Mouse (Mus musculus) intestine, embryonic 14.5 days (tissue): Measurements from ENCODE around the gene Apoa2. TPM values are rescaled to one million over a fixed set of nuclear protein-coding genes. Genes with fewer than 3 reads are reported as not detected.

Source experiments
- ATAC-seq: fragments of 200-750 bp; cut with Nextera tagmentation; replicated peaks from 2 replicates; pipeline ENCODE4 v1.8.0; 2017; ENCODE audit warnings: low read depth, moderate number of reproducible peaks, moderate TSS enrichment, moderate library complexity; ENCODE audit not compliant: low FRiP score, low TSS enrichment
- DNase-seq: peaks from one replicate; pipeline ENCODE4 v3.0.0-alpha.2; 2018; ENCODE audit warnings: low spot score
- H3K27ac ChIP-seq: fragments of 300-500 bp; sonication (generic); 2 replicates; pipeline ENCODE4 v1.5.1; 2014; ENCODE audit warnings: low read depth, mild to moderate bottlenecking, control low read depth
- H3K27me3 ChIP-seq: fragments of 300-500 bp; sonication (generic); replicated peaks from 2 replicates; pipeline ENCODE4 v1.6.1; 2014; ENCODE audit warnings: low read length, control low read depth; ENCODE audit not compliant: control insufficient read depth, insufficient read depth
- H3K36me3 ChIP-seq: fragments of 300-500 bp; sonication (generic); 2 replicates; pipeline ENCODE4 v1.6.1; 2014; ENCODE audit warnings: low read length, control low read depth; ENCODE audit not compliant: control insufficient read depth, insufficient read depth
- H3K4me1 ChIP-seq: fragments of 300-500 bp; sonication (generic); replicated peaks from 2 replicates; pipeline ENCODE4 v1.6.1; 2014; ENCODE audit warnings: low read length, control low read depth, mixed read lengths; ENCODE audit not compliant: control insufficient read depth, insufficient read depth
- H3K4me2 ChIP-seq: fragments of 300-500 bp; sonication (generic); 2 replicates; pipeline ENCODE4 v1.6.1; 2014; ENCODE audit warnings: low read length
- H3K4me3 ChIP-seq: fragments of 300-500 bp; sonication (generic); 2 replicates; pipeline ENCODE4 v1.5.1; 2014; ENCODE audit warnings: low read depth, low read length, control low read depth, mixed read lengths
- H3K9ac ChIP-seq: fragments of 300-500 bp; sonication (generic); 2 replicates; pipeline ENCODE4 v1.6.1; 2014; ENCODE audit warnings: mild to moderate bottlenecking, low read length
- H3K9me3 ChIP-seq: fragments of 300-500 bp; sonication (generic); 2 replicates; pipeline ENCODE4 v1.6.1; 2016; ENCODE audit warnings: low read length, control low read depth; ENCODE audit not compliant: control insufficient read depth
- WGBS: fragments of 180-500 bp; shearing (Covaris S2); extraction: QIAGEN DNeasy Blood & Tissue Kit; methylation state at CpG from one replicate; pipeline ENCODE4 v1.1.7; 2014; 5-methylcytosine and 5-hydroxymethylcytosine counted together
- polyA plus RNA-seq: library from polyadenylated mRNA; unstranded; fragments of >200 nt; fragmentation: Nextera tagmentation; extraction: Ambion mirVana; gene quantifications from 2 replicates; pipeline ENCODE4 v1.2.1, GENCODE M21; 2014

The Apoa2 gene
- polyA plus RNA-seq, 1 experiment from 2014 or later = 2.5 TPM

DNA sequence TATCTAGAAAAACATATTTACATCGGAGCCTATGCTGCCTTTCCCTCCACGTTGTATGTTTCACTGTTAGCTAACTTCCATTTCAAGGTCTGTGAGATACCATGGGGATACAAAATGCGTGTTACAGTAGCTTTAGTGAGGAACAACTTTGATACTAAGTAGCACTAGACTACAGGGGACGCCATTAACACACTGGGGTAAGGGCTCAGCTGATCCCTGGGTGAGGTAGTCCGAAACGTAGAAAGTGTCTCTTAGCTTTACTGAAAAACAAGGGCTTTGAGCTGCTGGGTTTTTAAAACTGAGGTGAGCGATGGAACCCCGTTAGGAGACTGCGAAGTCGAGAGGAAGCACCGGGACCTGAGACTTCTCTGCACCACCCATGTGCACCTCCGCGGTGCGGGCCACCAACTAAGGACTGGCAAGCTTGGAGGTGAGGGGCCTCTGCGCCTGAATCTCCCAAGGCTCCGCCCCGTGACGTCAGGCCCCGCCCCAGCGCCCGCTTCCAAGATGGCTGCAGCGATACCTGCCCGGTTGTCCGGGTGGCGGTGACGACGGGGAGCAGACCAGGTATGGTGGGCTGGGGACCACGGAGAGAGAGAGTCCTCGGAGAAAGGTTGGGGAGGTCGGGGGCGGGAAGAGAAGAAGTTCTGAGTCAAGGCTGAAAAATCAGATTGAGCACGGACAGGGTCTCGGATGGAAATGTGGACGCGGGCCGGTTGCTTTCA, 45.2 kb downstream of the Apoa2 start, which contains the start of gene B4galt3:
Gene B4galt3 (plus strand): TSS at position 481 of the 725 bp plus-strand sequence.
- peak within 1 kb of the TSS; percentile 67 for H3K4me2 ChIP-seq
- 3% methylated on average over 36 of the region's 36 CpGs for WGBS
- H3K4me1 ChIP-seq = peaks cover 7% of the 10 kb centered on the region
- H3K27me3 ChIP-seq = no peaks in the 10 kb centered on the region
- peak; percentile 96 for ATAC-seq
- peak within 1 kb of the TSS; percentile 12; the same call in 1 of the 2 replicates for H3K27ac ChIP-seq
- H3K9me3 ChIP-seq = no peaks in the 10 kb centered on the region
- peak; percentile 99 for DNase-seq
- H3K36me3 ChIP-seq = peaks cover 31% of the 10 kb centered on the region
- peak within 1 kb of the TSS; percentile 76 for H3K4me3 ChIP-seq
- peak within 1 kb of the TSS; percentile 58 for H3K9ac ChIP-seq

DNA sequence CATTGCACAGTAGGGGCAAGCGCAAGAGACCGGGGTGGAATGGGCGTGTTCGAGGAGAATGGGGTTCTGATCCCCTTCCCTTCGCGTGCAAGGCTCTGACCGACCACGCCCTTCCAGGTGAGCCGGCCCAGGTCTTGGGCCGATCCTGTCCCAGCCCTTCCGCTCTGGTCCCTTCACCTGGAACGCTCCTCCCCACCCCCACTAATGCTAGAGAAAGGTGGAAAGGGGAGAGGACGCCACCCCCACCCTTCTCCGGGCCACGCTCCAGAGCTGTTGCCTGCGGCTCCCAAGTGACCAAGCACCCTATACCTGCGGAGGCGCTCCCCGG, 45.7 kb downstream of the Apoa2 start:
- ATAC-seq (peak; percentile 82), DNase-seq (no peak)
- Histone ChIP-seq H3K27ac (0 out of 2 replicates have a peak overlapping the region, but pooled peaks have one; percentile 12), H3K4me3 (peak overlapping the region; percentile 76), H3K36me3 (peaks cover 37% of the 10 kb centered on the region), H3K9ac (peak overlapping the region; percentile 58), H3K27me3 (no peaks in the 10 kb centered on the region), H3K9me3 (no peaks in the 10 kb centered on the region), H3K4me2 (peak overlapping the region; percentile 67), H3K4me1 (peaks cover 7% of the 10 kb centered on the region)
- 0% methylated on average over 19 of the region's 19 CpGs for WGBS

DNA sequence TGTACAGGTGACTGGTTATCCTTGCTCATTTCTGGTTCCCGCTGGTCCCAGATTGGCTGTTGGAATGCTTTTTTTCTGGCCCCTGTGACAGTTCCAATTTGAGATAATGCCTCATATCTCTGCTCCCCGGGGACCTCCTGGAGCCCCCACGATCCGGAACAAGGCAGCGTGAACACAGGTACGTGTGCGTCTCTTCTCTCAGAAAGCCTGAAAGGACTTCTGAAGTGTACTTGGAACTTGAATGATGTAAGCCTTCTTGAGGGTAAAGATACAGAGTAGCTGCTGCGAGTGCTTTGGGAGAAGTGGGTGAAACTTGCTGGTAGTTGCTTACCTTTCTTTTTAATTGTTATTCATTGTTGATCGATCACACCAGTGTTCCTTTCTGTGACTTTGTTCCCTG, 46.3 kb downstream of the Apoa2 start:
- Histone ChIP-seq H3K4me2 (peak overlapping the region; percentile 67), H3K27ac (no peak overlapping the region), H3K9ac (peak overlapping the region; percentile 58; the same call in 1 of the 2 replicates), H3K9me3 (no peaks in the 10 kb centered on the region), H3K4me1 (peaks cover 7% of the 10 kb centered on the region), H3K27me3 (no peaks in the 10 kb centered on the region), H3K4me3 (peak overlapping the region; percentile 76), H3K36me3 (peaks cover 43% of the 10 kb centered on the region)
- no peak for DNase-seq
- no peak for ATAC-seq
- WGBS = 47% methylated on average over 9 of the region's 9 CpGs

DNA sequence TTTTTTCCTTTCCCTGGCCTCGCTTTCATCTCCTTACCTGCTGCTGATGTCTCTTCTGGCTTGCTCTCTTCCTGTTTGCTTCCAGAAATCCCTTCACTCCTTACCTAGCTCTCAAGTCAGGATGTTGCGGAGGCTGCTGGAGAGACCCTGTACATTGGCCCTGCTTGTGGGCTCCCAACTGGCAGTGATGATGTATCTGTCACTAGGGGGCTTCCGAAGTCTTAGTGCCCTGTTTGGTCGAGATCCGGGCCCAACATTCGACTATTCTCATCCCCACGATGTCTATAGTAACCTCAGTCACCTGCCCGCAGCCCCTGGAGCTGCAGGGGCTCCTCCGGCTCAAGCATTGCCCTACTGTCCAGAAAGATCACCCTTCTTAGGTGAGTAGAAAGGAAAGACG, 46.8 kb downstream of the Apoa2 start:
- Histone ChIP-seq H3K9ac (no peak overlapping the region), H3K27ac (no peak overlapping the region), H3K9me3 (no peaks in the 10 kb centered on the region), H3K4me1 (peaks cover 7% of the 10 kb centered on the region), H3K4me2 (no peak overlapping the region), H3K4me3 (no peak overlapping the region), H3K36me3 (peaks cover 47% of the 10 kb centered on the region), H3K27me3 (no peaks in the 10 kb centered on the region)
- DNase-seq (no peak), ATAC-seq (no peak)
- WGBS = 72% methylated on average over 10 of the region's 10 CpGs

DNA sequence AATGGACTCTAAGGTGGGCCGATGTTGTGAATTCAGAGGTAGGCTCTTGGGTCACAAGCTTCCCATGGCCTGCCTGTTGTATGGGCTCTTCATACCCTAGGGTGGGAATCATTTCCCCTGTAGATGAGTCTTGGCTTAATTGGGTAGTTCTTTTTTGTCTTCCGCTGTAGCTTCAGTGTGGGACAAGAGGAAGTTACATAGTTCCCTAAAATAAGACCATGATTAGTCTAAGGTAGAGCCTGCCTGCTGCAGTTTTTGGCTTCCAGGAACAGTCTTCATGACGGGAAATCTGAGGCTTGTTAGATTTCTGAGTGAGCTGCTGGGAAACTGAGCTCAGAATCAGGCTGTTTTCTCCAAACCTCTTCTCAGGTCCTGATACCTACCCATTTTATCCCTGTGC, 47.2 kb downstream of the Apoa2 start:
- Histone ChIP-seq H3K4me2 (no peak overlapping the region), H3K27ac (no peak overlapping the region), H3K36me3 (peaks cover 52% of the 10 kb centered on the region), H3K27me3 (no peaks in the 10 kb centered on the region), H3K4me3 (no peak overlapping the region), H3K4me1 (peaks cover 7% of the 10 kb centered on the region), H3K9me3 (no peaks in the 10 kb centered on the region), H3K9ac (no peak overlapping the region)
- DNase-seq = no peak
- ATAC-seq = no peak
- WGBS = 93% methylated on average over 3 of the region's 3 CpGs

DNA sequence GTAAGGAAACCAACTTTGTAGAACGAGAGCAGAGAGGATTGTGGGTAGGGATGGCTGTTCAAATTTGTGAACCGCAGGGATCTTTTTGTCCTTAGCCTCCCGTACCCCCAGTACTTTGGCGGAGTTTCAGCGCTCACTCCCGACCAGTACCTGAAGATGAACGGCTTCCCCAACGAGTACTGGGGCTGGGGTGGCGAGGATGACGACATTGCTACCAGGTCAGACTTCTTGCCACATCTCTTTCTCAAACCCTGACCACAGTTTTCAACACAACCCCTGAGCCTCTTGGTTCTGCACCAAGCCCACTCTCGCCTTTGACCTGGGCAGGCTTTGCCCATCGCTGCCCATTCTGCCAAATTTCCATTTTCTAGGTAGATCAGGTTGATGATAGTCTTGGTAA, 49.3 kb downstream of the Apoa2 start:
- H3K36me3 ChIP-seq = peaks cover 63% of the 10 kb centered on the region
- WGBS = 88% methylated on average over 12 of the region's 12 CpGs

DNA sequence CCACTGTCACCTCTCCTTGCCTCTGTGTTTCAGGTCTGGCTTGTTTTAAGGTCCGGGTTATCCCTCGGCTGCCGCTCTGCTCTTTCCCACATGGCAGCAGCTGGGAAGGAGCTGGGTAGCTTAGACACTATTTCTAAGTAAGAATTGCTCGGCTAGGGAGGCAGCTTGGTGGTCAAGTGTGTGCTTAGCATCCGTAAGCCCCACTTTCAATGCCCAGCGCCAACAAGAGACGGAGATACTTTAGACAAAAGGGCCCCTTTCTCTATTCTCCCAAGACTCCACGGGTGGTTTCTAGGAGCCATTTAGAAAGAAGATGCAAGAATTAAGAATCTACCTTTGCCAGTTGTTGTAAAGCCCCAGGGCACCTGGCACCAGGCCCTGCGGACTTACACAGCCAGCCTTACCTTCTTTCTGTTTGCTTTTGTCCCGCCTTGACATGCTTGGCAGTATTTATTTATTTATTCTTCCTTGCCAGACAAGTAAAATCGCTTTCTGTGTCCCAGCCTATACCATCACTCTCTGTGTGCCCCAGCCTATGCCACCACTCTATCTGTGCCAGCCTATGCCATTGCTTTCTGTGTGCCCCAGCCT, 50.4 kb downstream of the Apoa2 start:
- peaks cover 63% of the 10 kb centered on the region for H3K36me3 ChIP-seq
- peaks cover 12% of the 10 kb centered on the region for H3K4me1 ChIP-seq
- no peak for ATAC-seq

More for the DNA sequence above, 49.3 kb downstream of the Apoa2 start:
- Histone ChIP-seq H3K9me3 (no peaks in the 10 kb centered on the region), H3K4me1 (peaks cover 7% of the 10 kb centered on the region), H3K27me3 (no peaks in the 10 kb centered on the region), H3K4me2 (no peak overlapping the region), H3K4me3 (no peak overlapping the region), H3K27ac (no peak overlapping the region), H3K9ac (no peak overlapping the region)
- no peak for DNase-seq
- no peak for ATAC-seq

More for the DNA sequence above, 50.4 kb downstream of the Apoa2 start:
- H3K9ac ChIP-seq = no peak overlapping the region
- no peak overlapping the region for H3K27ac ChIP-seq
- H3K27me3 ChIP-seq = no peaks in the 10 kb centered on the region
- no peak for DNase-seq
- H3K4me3 ChIP-seq = no peak overlapping the region
- no peak overlapping the region for H3K4me2 ChIP-seq
- 86% methylated on average over 11 of the region's 11 CpGs for WGBS
- no peaks in the 10 kb centered on the region for H3K9me3 ChIP-seq
